Mouse (Mus musculus) layer of hippocampus, adult 6 months (tissue): Measurements from ENCODE around the gene G3bp1. TPM values are rescaled to one million over a fixed set of nuclear protein-coding genes. Genes with fewer than 3 reads are reported as not detected.

Experiments used
- long read RNA-seq, 2 experiments: library from polyadenylated mRNA; unstranded; transcript quantifications; one replicate each; pipeline ENCODE4 v2.0.0; 2019 to 2020
- microRNA-seq: library from miRNA; unstranded; fragments of <30 nt; microRNA quantifications from one replicate; pipeline ENCODE4 v1.2.0, GENCODE M21; 2020
- polyA plus RNA-seq: library from polyadenylated mRNA; unstranded; fragments of <200 nt; fragmentation: Nextera tagmentation; gene quantifications from 2 replicates; pipeline ENCODE4 v1.2.3, GENCODE M21; 2021

Gene G3bp1
- 46.8 and 49.3 TPM in 2 replicates for polyA plus RNA-seq
- long read RNA-seq, experiment 1, full-length matches to known transcripts: 315 of 381 reads
- long read RNA-seq, experiment 1, partial matches to known transcripts: 28 of 381 reads
- long read RNA-seq, experiment 1, other reads (novel, unspliced or antisense): 38 of 381 reads
- long read RNA-seq, experiment 2, full-length matches to known transcripts: 1,467 of 1,680 reads
- long read RNA-seq, experiment 2, partial matches to known transcripts: 30 of 1,680 reads
- long read RNA-seq, experiment 2, other reads (novel, unspliced or antisense): 183 of 1,680 reads

DNA sequence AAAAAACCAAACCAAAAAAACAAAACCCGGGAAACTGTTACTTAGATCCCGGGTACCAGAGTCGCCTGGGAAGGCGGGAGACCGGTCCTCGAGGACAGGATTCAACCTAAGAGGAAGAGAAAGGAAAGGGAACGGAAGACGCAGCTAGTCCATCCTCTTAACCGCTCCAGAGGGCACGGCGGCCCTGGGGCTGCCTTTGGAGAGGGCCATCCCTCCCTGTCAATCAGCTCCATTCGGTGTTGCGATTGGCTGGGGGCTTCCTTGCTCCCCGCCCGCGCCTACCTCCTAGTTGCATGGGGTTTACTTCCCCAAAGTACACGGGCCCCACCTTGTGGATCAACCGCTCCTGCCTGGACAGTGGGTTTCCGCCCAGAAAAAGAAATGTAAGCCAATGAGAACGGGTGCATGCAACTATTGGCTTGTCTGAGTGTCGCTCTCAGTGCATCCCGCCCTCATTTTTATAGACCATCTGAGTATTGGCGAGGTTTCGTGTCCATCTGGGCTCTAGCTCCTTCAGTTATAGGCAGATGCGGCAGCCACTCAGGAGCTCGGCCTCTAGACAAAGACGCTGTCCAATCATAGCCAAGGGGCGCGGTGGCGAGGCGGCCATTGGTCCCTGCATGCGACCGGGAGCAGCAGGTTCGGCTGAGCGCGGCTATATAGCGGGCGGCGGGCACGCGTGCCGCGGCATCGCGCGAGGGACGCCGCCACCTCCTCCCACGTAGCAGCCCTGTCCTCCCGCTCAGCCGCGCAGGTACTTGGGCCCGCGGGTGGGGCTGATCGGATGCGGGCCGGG is at the start of gene G3bp1:
Gene G3bp1 (plus strand): TSS at position 638 of the 796 bp plus-strand sequence.

GRCm38 (mm10) chr11:55422978-55423377 is 46.5 kb upstream of the G3bp1 start, which contains the start of gene Sparc:
Gene Sparc, minus strand, starts transcription at chr11:55423183.

GRCm38 (mm10) chr11:55461019-55461645 is 8.4 kb upstream of the G3bp1 start, which contains the start of gene Atox1:
Gene Atox1, minus strand, starts transcription at chr11:55461239.

Small RNA genes lying within 50 kb of the gene (microRNA-seq; reads per million reads assigned to microRNA genes)
- not detected for gene Mir7652

Other genes starting within 250 kb of the G3bp1 start
- 0.01 TPM in 2 replicates for gene Fat2, start 133.1 kb upstream of the G3bp1 start, polyA plus RNA-seq
- 166 and 174 TPM in 2 replicates for gene Sparc, start 46.5 kb upstream of the G3bp1 start, polyA plus RNA-seq
- gene Atox1, start 8.4 kb upstream of the G3bp1 start, polyA plus RNA-seq: 454 and 596 TPM in 2 replicates
- 0.08 TPM in 1 of 2 replicates, not detected in the other for gene Glra1, start 138.5 kb downstream of the G3bp1 start, polyA plus RNA-seq